Mouse (Mus musculus) liver, embryonic 14.5 days (tissue): Measurements from ENCODE around the gene Pdcd5. TPM values are rescaled to one million over a fixed set of nuclear protein-coding genes. Genes with fewer than 3 reads are reported as not detected.

Experiments used
- ATAC-seq: fragments of 200-750 bp; cut with Nextera tagmentation; 2 replicates; pipeline ENCODE4 v1.8.0; 2017; ENCODE audit warnings: moderate number of reproducible peaks, mild to moderate bottlenecking, moderate library complexity; ENCODE audit not compliant: insufficient read depth
- DNase-seq, 3 experiments: peaks; one replicate each; pipeline ENCODE4 v3.0.0-alpha.2; 2012 to 2013; ENCODE audit warnings: low read depth in 3 of 3, low spot score in 3 of 3
- H3K27ac ChIP-seq: fragments of 300-500 bp; sonication (generic); 2 replicates; pipeline ENCODE4 v1.5.1; 2014; ENCODE audit warnings: moderate library complexity, mild to moderate bottlenecking, control low read depth, inconsistent platforms
- H3K27me3 ChIP-seq: fragments of 300-500 bp; sonication (generic); 2 replicates; pipeline ENCODE4 v1.6.1; 2014; ENCODE audit warnings: mild to moderate bottlenecking, low read length, moderate library complexity; ENCODE audit not compliant: control insufficient read depth, insufficient read depth
- H3K36me3 ChIP-seq: fragments of 300-500 bp; sonication (generic); replicated peaks from 2 replicates; pipeline ENCODE4 v1.6.1; 2014; ENCODE audit warnings: low read depth; ENCODE audit not compliant: control insufficient read depth, insufficient read depth
- H3K4me1 ChIP-seq, 2 experiments: fragments of 200-500 bp in 1 of 2; fragments of 300-500 bp in 1 of 2; sonication (generic) in 1 of 2; replicated peaks; 2 replicates each; pipeline ENCODE4 v1.6.1; 2012 to 2014; ENCODE audit warnings: antibody characterized with exemption in 1 of 2, inconsistent platforms in 1 of 2, low read length in 1 of 2; ENCODE audit not compliant: control insufficient read depth in 2 of 2, insufficient read depth in 2 of 2
- H3K4me2 ChIP-seq: fragments of 300-500 bp; sonication (generic); 2 replicates; pipeline ENCODE4 v1.6.1; 2014; ENCODE audit warnings: low read depth, mild to moderate bottlenecking, control low read depth, moderate library complexity
- H3K4me3 ChIP-seq, 2 experiments: fragments of 200-500 bp in 1 of 2; fragments of 300-500 bp in 1 of 2; sonication (generic) in 1 of 2; 2 replicates each; pipeline ENCODE4 v1.5.1; 2012 to 2014; ENCODE audit warnings: low read depth in 2 of 2, low read length in 2 of 2, mild to moderate bottlenecking in 2 of 2, control low read depth in 1 of 2, inconsistent platforms in 1 of 2, moderate library complexity in 1 of 2; ENCODE audit not compliant: insufficient read depth in 1 of 2
- H3K9ac ChIP-seq: fragments of 300-500 bp; sonication (generic); replicated peaks from 2 replicates; pipeline ENCODE4 v1.6.1; 2014; ENCODE audit warnings: mild to moderate bottlenecking, control low read depth, moderate library complexity
- H3K9me3 ChIP-seq: fragments of 300-500 bp; sonication (generic); 2 replicates; pipeline ENCODE4 v1.6.1; 2016; ENCODE audit warnings: low read length, mixed read lengths; ENCODE audit not compliant: control insufficient read depth
- CTCF ChIP-seq: IDR thresholded peaks from 2 replicates; pipeline ENCODE4 v1.5.1; 2016; ENCODE audit warnings: antibody characterized with exemption, low read depth, control low read depth
- EP300 ChIP-seq: IDR thresholded peaks from 2 replicates; pipeline ENCODE4 v1.6.1; 2016; ENCODE audit warnings: antibody characterized with exemption, low read depth
- WGBS: fragments of 180-500 bp; shearing (Covaris S2); extraction: QIAGEN DNeasy Blood & Tissue Kit; methylation state at CpG from one replicate; pipeline ENCODE4 v1.1.7; 2014; ENCODE audit not compliant: insufficient replicate concordance; 5-methylcytosine and 5-hydroxymethylcytosine counted together
- polyA plus RNA-seq, 2 experiments: library from polyadenylated mRNA; depleted of rRNA in 1 of 2; stranded (reverse) in 1 of 2; unstranded in 1 of 2; fragments of >200 nt; fragmentation: Nextera tagmentation in 1 of 2; extraction: Ambion mirVana in 1 of 2; gene quantifications; 2 replicates each; pipeline versions ENCODE4 v1.2.1 to v1.2.3; 2012 to 2014

Pdcd5 gene
- polyA plus RNA-seq, 2 experiments: 85.7 to 161 TPM

GRCm38 (mm10) chr7:35687229-35687628 lies 39.9 kb upstream of the Pdcd5 start:
- ATAC-seq (no peak), DNase-seq (no peak)
- Histone ChIP-seq H3K27me3 (no peaks in the 10 kb centered on the region), H3K4me1 (no peaks in the 10 kb centered on the region; a peak in 1 of 4 replicates), H3K4me3 (no peak overlapping the region), H3K27ac (no peak overlapping the region), H3K36me3 (no peaks in the 10 kb centered on the region), H3K9ac (no peak overlapping the region), H3K4me2 (peak overlapping the region; percentile 36), H3K9me3 (no peaks in the 10 kb centered on the region)
- 35% methylated on average over 10 of the region's 10 CpGs for WGBS
- TF ChIP-seq EP300 (no peak), CTCF (no peak)

DNA sequence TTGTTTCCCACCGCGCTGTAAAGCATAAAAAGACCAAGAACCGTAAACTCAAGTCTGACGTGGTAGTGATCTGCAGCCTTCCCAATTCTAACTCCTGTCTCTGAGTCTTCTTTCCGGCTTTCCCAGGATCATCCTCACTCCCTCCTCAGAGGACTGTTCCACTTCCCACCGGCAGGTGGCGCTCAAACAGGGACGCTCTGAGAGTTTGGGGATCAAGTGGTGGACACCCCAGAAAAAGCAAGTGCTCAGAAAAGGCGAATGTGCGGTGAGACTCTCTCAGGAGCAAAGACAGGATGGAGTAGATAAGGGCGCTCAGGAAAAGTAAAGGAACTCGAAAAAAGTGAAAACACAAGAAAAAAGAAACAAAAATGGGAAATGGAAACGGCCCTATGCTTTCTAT lies 39.4 kb upstream of the Pdcd5 start:
- Histone ChIP-seq H3K36me3 (no peaks in the 10 kb centered on the region), H3K4me3 (no peak overlapping the region), H3K27me3 (no peaks in the 10 kb centered on the region), H3K27ac (no peak overlapping the region), H3K9ac (no peak overlapping the region), H3K4me2 (peak overlapping the region; percentile 36), H3K4me1 (no peaks in the 10 kb centered on the region; a peak in 1 of 4 replicates), H3K9me3 (no peaks in the 10 kb centered on the region)
- 23% methylated on average over 13 of the region's 13 CpGs for WGBS
- TF ChIP-seq CTCF: peak; percentile 94
- no peak for TF ChIP-seq EP300
- ATAC-seq: no peak
- peak in 2 of 3 experiments; percentile 12 to 22 for DNase-seq

- Histone ChIP-seq H3K27me3 (no peaks in the 10 kb centered on the region), H3K4me3 (no peak overlapping the region), H3K4me1 (no peaks in the 10 kb centered on the region; a peak in 1 of 4 replicates), H3K4me2 (no peak overlapping the region), H3K36me3 (no peaks in the 10 kb centered on the region), H3K9me3 (no peaks in the 10 kb centered on the region), H3K9ac (no peak overlapping the region), H3K27ac (no peak overlapping the region)
- DNase-seq (no peak), ATAC-seq (no peak)
- no peak for TF ChIP-seq CTCF
- no peak for TF ChIP-seq EP300
- WGBS: 51% methylated on average over 11 of the region's 11 CpGs
Observed at GRCm38 (mm10) chr7:35686216-35686615, 38.9 kb upstream of the Pdcd5 start.

DNA sequence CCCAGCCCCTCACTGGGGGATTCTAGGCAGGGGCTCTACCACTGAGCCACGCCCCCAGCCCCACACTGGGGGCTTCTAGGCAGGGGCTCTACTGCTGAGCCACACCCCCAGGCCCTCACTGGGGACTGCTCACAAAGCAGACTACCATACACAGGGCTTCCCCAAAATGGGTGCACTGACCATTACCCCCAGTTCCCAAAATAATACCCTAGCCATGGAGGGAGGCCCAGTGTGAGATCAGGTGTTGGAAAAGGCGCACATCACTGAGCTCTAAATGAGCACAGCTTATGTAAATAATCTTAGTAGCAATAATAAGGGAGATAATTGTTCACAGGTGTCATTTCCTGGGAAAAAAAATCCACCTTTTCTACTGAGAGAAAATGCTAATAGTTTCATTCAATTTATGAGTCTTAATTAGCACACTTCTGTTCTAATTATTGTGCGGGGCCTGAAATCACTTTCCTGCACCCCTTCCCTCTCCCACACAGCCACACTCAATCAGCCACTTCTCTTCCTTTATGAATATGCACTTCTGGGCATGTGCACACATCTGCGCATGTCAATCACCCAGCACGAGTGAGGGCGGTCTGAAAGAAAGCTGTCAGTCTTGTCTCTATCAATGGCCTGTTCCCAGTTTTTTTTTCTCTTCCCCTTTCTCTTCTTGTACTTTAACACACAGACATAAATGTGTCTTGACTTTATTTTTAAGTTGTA lies 36.2 kb upstream of the Pdcd5 start:
- H3K9me3 ChIP-seq: no peaks in the 10 kb centered on the region

DNA sequence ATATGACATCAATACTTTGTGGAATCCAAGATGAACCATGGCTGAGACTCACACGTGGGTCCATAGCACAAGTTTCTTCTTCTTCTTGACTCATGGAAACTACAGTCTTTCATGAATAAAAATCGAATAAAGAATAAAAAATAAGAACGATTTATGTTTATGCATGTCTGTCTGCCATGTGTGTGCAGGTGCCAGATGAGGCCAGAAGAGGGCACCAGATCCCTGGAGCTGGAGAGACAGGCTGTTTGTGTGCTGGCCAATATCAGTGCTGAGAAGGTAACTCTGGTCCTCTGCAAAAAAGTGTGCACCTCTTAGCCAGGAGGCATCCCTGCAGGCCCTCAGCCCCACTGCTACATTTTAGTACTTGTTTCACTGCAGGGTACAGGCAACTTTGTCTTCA lies 34.2 kb upstream of the Pdcd5 start:
- Histone ChIP-seq H3K9ac (no peak overlapping the region), H3K4me3 (no peak overlapping the region), H3K36me3 (no peaks in the 10 kb centered on the region), H3K27ac (no peak overlapping the region), H3K27me3 (no peaks in the 10 kb centered on the region), H3K9me3 (no peaks in the 10 kb centered on the region; the same call in 1 of the 2 replicates), H3K4me2 (no peak overlapping the region), H3K4me1 (no peaks in the 10 kb centered on the region)
- DNase-seq (no peak), ATAC-seq (no peak)
- TF ChIP-seq EP300 (no peak), CTCF (peak; percentile 60)
- 47% methylated on average over 3 of the region's 3 CpGs for WGBS

More for the DNA sequence above, 36.2 kb upstream of the Pdcd5 start:
- 59% methylated on average over 6 of the region's 6 CpGs for WGBS
- H3K9ac ChIP-seq: no peak overlapping the region
- ATAC-seq (no peak), DNase-seq (no peak)
- TF ChIP-seq CTCF (no peak), EP300 (no peak)
- H3K4me3 ChIP-seq: no peak overlapping the region
- H3K27me3 ChIP-seq: no peaks in the 10 kb centered on the region
- no peak overlapping the region for H3K4me2 ChIP-seq
- no peaks in the 10 kb centered on the region; a peak in 1 of 4 replicates for H3K4me1 ChIP-seq
- H3K27ac ChIP-seq: no peak overlapping the region
- H3K36me3 ChIP-seq: no peaks in the 10 kb centered on the region
